8 mouse cellular contexts compared by ENCODE assay signal in the genomic region with DNA sequence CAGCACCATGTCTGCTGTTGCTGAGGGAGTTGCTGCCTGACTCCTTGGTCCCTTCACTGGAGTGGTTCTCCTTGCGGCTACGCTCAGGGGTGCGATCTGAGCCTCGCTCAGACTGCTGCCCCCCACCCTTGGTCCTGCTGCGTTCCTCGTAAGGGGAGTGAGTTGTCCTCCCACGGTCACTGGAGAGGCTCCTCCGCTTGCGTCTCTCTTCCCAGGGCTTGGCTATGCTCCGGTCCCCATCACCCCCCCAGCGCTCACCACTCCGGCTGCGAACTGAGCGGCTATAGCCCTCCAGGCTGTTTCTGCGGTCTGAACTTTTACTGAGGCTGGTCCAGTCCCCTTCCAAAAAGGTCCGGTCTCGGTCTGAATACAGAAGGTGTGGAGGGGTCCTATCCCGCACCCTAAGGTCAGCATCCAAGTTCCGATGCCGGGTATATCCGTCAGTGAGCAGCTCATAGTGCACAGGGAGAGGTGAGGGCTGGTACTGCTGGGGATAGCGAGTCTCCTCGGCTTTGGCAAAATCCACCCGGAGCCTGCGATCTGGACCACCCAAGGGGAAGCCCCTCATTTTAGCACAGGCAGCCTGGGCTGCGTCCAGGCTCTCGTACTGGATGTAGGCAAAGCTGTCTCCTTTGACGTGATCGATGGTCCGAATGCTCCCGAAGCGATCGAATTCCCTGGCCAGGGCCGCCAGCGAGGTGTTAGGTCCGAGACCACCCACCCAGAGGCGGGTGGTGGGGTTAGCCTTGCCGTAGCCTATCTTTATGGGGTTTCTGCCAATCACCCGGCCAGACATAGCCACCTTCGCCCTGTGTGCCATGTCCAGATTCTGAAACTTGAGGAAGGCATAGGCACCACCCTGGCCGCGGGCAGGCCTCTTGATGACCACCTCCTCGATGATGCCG. TPM values are rescaled to one million over a fixed set of nuclear protein-coding genes. Genes with fewer than 3 reads are reported as not detected.
DNase-seq lines count a peak whose midpoint lies in the region; ATAC-seq and TF ChIP-seq lines count a peak whose summit lies in the region.

No protein-coding gene starts in this region.

- no peak overlapping the region for H3K27ac ChIP-seq in lung, embryonic 14.5 days (ENCODE audit: low read depth)
- H3K27ac ChIP-seq in forebrain, embryonic 16.5 days (ENCODE audit: low read length), result no peak overlapping the region
- H3K27ac ChIP-seq in limb, embryonic 15.5 days, result no peak overlapping the region
- no peak overlapping the region for H3K27ac ChIP-seq in stomach, embryonic 14.5 days (ENCODE audit: low read length)

- no peak for TF ChIP-seq CTCF in lung, embryonic 14.5 days (IDR thresholded peaks at IDR 0.05; ENCODE audit: low read depth)

- H3K4me1 ChIP-seq in lung, embryonic 14.5 days (ENCODE audit: insufficient read depth), result peaks cover 8% of the 10 kb centered on the region; the same call in 1 of the 2 replicates
- peaks cover 69% of the 10 kb centered on the region for H3K4me1 ChIP-seq in forebrain, embryonic 16.5 days (replicated peaks; ENCODE audit: control insufficient read depth, insufficient read depth, low read length)
- H3K4me1 ChIP-seq in limb, embryonic 15.5 days, result peaks cover 72% of the 10 kb centered on the region
- peaks cover 31% of the 10 kb centered on the region for H3K4me1 ChIP-seq in stomach, embryonic 14.5 days (ENCODE audit: control insufficient read depth, insufficient read depth, low read length)

- H3K4me3 ChIP-seq in lung, embryonic 14.5 days (ENCODE audit: low read depth, low read length), result peak overlapping the region; percentile 91
- peak overlapping the region; percentile 94 for H3K4me3 ChIP-seq in forebrain, embryonic 16.5 days (replicated peaks; ENCODE audit: low read length)
- H3K4me3 ChIP-seq in limb, embryonic 15.5 days, result peak overlapping the region; percentile 89
- peak overlapping the region; percentile 87 for H3K4me3 ChIP-seq in stomach, embryonic 14.5 days (ENCODE audit: low read depth, low read length)

- peaks cover 79% of the 10 kb centered on the region for H3K36me3 ChIP-seq in lung, embryonic 14.5 days (ENCODE audit: insufficient read depth)
- peaks cover 17% of the 10 kb centered on the region for H3K36me3 ChIP-seq in forebrain, embryonic 16.5 days (ENCODE audit: control insufficient read depth, insufficient read depth)
- peaks cover 57% of the 10 kb centered on the region for H3K36me3 ChIP-seq in limb, embryonic 15.5 days
- peaks cover 43% of the 10 kb centered on the region for H3K36me3 ChIP-seq in stomach, embryonic 14.5 days (ENCODE audit: control insufficient read depth, insufficient read depth, low read length)

- H3K9ac ChIP-seq in lung, embryonic 14.5 days, result peak overlapping the region; percentile 96
- H3K9ac ChIP-seq in forebrain, embryonic 16.5 days (replicated peaks; ENCODE audit: low read depth, low read length), result peak overlapping the region; percentile 99
- H3K9ac ChIP-seq in limb, embryonic 15.5 days, result peak overlapping the region; percentile 95
- peak overlapping the region; percentile 95 for H3K9ac ChIP-seq in stomach, embryonic 14.5 days (replicated peaks; ENCODE audit: low read depth, low read length)

- H3K4me2 ChIP-seq in lung, embryonic 14.5 days, result peak overlapping the region; percentile 98
- H3K4me2 ChIP-seq in forebrain, embryonic 16.5 days (ENCODE audit: low read length), result peak overlapping the region; percentile 100
- H3K4me2 ChIP-seq in limb, embryonic 15.5 days, result peak overlapping the region; percentile 87
- H3K4me2 ChIP-seq in stomach, embryonic 14.5 days (replicated peaks; ENCODE audit: low read depth, low read length), result peak overlapping the region; percentile 99

- peak; percentile 54 for DNase-seq in lung, embryonic 14.5 days
- DNase-seq in lung, postnatal 25 days (ENCODE audit: low spot score), result no peak
- peak; percentile 49 to 51 for DNase-seq in cerebellum, postnatal 10 days
- no peak for DNase-seq in natural killer cell, adult 2 months (ENCODE audit: low spot score in 2 of 2)
- DNase-seq in frontal cortex, postnatal 25 days (ENCODE audit: low spot score in 2 of 2), result no peak

- WGBS in lung, embryonic 14.5 days, result 8% methylated on average over 44 of the region's 44 CpGs
- WGBS in forebrain, embryonic 16.5 days, result 22% methylated on average over 44 of the region's 44 CpGs
- WGBS in limb, embryonic 15.5 days, result 19% methylated on average over 44 of the region's 44 CpGs
- WGBS in stomach, embryonic 14.5 days, result 12% methylated on average over 44 of the region's 44 CpGs

- no peaks in the 10 kb centered on the region for H3K9me3 ChIP-seq in lung, embryonic 14.5 days (ENCODE audit: low read depth, low read length)
- H3K9me3 ChIP-seq in forebrain, embryonic 16.5 days (ENCODE audit: control insufficient read depth, low read length), result no peaks in the 10 kb centered on the region
- no peaks in the 10 kb centered on the region for H3K9me3 ChIP-seq in limb, embryonic 15.5 days
- no peaks in the 10 kb centered on the region for H3K9me3 ChIP-seq in stomach, embryonic 14.5 days (ENCODE audit: control insufficient read depth, low read depth, low read length)

- peak; percentile 8; the same call in 1 of the 2 replicates for ATAC-seq in lung, embryonic 14.5 days (ENCODE audit: insufficient read depth)
- ATAC-seq in forebrain, embryonic 16.5 days, result no peak
- ATAC-seq in limb, embryonic 15.5 days (ENCODE audit: insufficient number of reproducible peaks, low FRiP score, low TSS enrichment, low read depth), result no peak
- ATAC-seq in stomach, embryonic 14.5 days (ENCODE audit: insufficient number of reproducible peaks, insufficient read depth, low FRiP score, low read depth), result no peak

- H3K27me3 ChIP-seq in lung, embryonic 14.5 days (ENCODE audit: insufficient read depth, low read length), result no peaks in the 10 kb centered on the region
- H3K27me3 ChIP-seq in forebrain, embryonic 16.5 days (replicated peaks; ENCODE audit: control insufficient read depth, insufficient read depth, low read length), result no peaks in the 10 kb centered on the region
- H3K27me3 ChIP-seq in limb, embryonic 15.5 days, result no peaks in the 10 kb centered on the region
- no peaks in the 10 kb centered on the region for H3K27me3 ChIP-seq in stomach, embryonic 14.5 days (ENCODE audit: control insufficient read depth, insufficient read depth, low read length)

RNA-seq across cellular contexts. Expression of a gene that starts 2.0 kb away (rescaled TPM):
- 22.2 and 25.3 TPM in 2 replicates for polyA plus RNA-seq in lung, embryonic 14.5 days (2014; fragmentation: Nextera tagmentation; extraction: Ambion mirVana)
- 16.6 and 18.4 TPM in 2 replicates for polyA plus RNA-seq in forebrain, embryonic 16.5 days (2015; fragmentation: Nextera tagmentation; extraction: Ambion mirVana)
- polyA plus RNA-seq in limb, embryonic 15.5 days (2015; fragmentation: Nextera tagmentation; extraction: Ambion mirVana), result 6.9 and 9.1 TPM in 2 replicates
- polyA plus RNA-seq in stomach, embryonic 14.5 days (2014; fragmentation: Nextera tagmentation; extraction: Ambion mirVana), result 15.0 and 17.0 TPM in 2 replicates

RNA-seq across cellular contexts. Expression of a gene that starts 6.5 kb away (rescaled TPM):
- 246 and 279 TPM in 2 replicates for polyA plus RNA-seq in lung, embryonic 14.5 days (2014; fragmentation: Nextera tagmentation; extraction: Ambion mirVana)
- 201 and 226 TPM in 2 replicates for polyA plus RNA-seq in forebrain, embryonic 16.5 days (2015; fragmentation: Nextera tagmentation; extraction: Ambion mirVana)
- 311 and 319 TPM in 2 replicates for polyA plus RNA-seq in limb, embryonic 15.5 days (2015; fragmentation: Nextera tagmentation; extraction: Ambion mirVana)
- 185 and 220 TPM in 2 replicates for polyA plus RNA-seq in stomach, embryonic 14.5 days (2014; fragmentation: Nextera tagmentation; extraction: Ambion mirVana)

Comparison
In these comparisons a context has a peak if more than half of its experiments do, and no peak if none do; other contexts are left out.
1. DNase-seq: peak in lung, embryonic 14.5 days (single experiment) and cerebellum, postnatal 10 days (2 of 2); none in lung, postnatal 25 days (single experiment), natural killer cell, adult 2 months (0 of 2) and frontal cortex, postnatal 25 days (0 of 2).
2. Peak in every context shown above with its lines, with median percentiles within 50 percentile points of each other: H3K4me2 ChIP-seq, H3K4me3 ChIP-seq and H3K9ac ChIP-seq.